Mouse (Mus musculus) layer of hippocampus, adult 2 months (tissue): ENCODE measurements around the gene Arhgap9. TPM values are rescaled to one million over a fixed set of nuclear protein-coding genes. Genes with fewer than 3 reads are reported as not detected.
"Not testable (repeated sequence)": the region's sequence is repeated elsewhere in the genome, so short reads cannot be mapped to it uniquely, and the experiment has no call there.

ENCODE experiments used
- DNase-seq, 2 experiments: peaks; one replicate each; pipeline ENCODE4 v3.0.0; 2022; ENCODE audit warnings: low spot score in 2 of 2
- H3K27ac ChIP-seq: fragments of 200-600 bp; 2 replicates; pipeline ENCODE4 v1.8.1; 2022
- H3K4me3 ChIP-seq: fragments of 200-600 bp; 2 replicates; pipeline ENCODE4 v1.8.1; 2022; ENCODE audit warnings: mild to moderate bottlenecking
- CTCF ChIP-seq: fragments of 200-600 bp; conservative IDR thresholded peaks from 2 replicates; pipeline ENCODE4 v1.8.1; 2022; ENCODE audit warnings: antibody characterized with exemption, mild to moderate bottlenecking, moderate library complexity
- total RNA-seq, 2 experiments: library from RNA; stranded (reverse); gene quantifications; 2 replicates each; pipeline ENCODE4 v1.2.3; 2021

Arhgap9 gene
- total RNA-seq, 2 experiments from 2014 or later, result 0.56 to 0.79 TPM

DNA sequence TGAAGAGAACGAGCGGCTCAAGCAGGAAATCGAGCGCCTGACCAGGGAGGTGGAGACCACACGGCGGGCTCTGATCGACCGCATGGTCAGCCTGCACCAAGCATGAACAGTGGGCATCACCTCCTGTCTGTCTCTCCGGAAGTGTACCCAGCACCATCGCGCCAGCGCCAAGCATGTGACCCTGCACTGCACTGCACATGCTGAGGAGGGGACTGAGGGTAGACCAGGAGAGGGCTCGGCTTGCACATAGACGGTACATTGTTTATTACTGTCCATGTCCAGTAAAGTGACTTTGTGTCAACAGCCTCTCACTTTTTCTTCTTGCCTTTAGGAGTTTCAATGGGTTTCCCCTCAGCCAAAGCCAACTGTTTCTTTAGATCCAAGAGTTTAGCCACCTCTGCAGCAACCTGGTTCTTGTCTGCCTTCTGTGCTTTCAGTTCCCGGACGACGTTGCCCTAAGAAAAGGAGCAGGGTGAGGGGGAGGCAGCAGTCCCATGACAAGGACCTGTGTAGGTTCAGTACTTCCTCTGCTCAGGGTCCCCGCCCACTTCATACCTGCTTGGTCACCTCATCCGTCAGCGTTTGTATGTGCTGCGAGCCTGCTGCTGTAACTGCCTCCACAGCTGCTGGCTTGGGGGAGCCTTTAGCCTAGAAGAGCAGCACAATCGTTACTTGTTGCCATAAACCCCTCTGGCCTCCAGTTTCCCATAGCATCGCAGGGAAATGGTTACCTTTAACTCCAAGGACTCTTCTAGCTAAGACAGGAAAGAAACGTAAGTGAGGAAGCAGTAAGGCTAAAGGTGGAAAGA is 25.6 kb upstream of the Arhgap9 start:
- H3K4me3 ChIP-seq, result no peak overlapping the region
- DNase-seq, result no peak
- no peak overlapping the region for H3K27ac ChIP-seq
- no peak for TF ChIP-seq CTCF

DNA sequence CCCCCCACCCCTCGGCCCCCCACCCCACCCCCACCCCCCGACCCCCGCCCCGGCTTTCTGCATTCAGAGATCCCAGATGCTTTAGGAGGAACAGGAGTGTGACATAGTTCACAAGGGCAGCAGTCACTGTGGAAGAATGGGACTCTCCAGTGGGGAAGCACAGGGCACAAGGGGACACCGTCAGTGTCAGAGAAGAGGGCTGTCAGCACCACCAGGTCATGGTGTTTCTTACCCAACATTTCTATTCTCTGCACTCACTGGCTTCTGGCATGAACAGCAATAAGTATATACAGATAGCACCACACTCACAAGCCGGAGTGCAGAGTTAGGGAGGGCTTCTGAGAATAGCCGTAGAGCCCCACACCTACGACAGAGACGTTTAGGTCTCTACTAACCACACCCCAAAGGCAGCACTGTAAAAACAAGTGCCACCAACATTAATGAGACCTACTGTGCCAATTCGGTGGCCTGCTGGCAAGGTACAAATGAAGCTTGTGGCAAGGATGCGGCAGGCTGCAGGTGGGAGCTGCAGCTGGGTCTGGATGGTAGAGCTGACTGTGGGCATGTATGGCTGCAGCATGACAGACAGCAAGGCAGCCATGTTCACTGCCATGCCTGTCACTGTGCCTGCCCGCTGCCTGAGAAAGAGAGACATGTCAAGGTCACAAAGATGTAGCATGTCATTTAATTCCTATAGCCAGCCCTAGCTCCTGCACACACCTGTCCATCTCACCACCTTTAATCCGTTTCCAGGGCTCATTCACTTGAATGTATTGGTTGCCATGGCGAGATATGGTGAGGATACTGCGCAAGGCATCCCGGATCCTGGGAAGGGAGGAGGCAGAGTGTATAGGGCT is 24.5 kb upstream of the Arhgap9 start:
- DNase-seq, result no peak
- Histone ChIP-seq H3K27ac (no peak overlapping the region), H3K4me3 (no peak overlapping the region)
- TF ChIP-seq CTCF, result no peak

DNA sequence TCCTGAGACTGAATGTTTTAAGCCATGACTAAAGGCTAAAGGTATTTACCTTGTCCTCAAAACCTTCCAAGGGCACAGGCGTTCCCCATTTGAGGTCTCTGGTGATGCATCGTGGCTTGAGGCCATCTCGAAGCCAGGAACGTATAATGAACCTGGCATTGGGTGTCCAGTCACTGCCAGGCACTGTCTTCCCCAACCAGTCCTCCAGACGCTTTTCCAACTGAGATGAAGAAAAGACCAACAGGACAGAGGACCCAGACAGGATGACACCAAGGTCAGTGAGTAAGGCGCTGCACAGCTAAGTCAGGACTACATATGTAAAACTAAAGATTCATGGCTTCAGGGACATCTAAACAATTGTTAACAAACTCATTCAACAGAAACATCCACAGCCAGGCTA is 21.4 kb upstream of the Arhgap9 start:
- H3K27ac ChIP-seq, result no peak overlapping the region
- H3K4me3 ChIP-seq, result no peak overlapping the region
- no peak for DNase-seq
- no peak for TF ChIP-seq CTCF

DNA sequence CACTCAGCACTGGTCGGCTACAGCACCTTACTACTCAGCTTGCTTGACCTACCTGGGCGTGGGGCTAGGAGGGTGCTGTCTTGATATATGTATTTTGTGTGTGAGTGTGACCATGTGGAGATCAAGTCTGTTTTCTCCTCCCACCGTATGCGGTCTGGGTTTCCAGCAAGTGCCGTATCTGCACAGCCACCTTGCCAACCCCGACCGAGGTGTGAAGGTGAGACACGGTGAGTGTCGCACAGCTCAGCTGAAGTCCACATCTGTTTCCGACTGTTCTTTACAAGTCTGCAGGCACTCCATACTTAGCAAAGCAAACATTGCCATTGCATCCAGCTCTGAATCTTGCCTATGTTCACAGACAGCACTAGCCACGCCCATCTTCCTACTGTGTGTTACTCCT is 18.6 kb upstream of the Arhgap9 start:
- H3K27ac ChIP-seq, result no peak overlapping the region
- no peak for DNase-seq
- no peak overlapping the region for H3K4me3 ChIP-seq
- TF ChIP-seq CTCF, result no peak

DNA sequence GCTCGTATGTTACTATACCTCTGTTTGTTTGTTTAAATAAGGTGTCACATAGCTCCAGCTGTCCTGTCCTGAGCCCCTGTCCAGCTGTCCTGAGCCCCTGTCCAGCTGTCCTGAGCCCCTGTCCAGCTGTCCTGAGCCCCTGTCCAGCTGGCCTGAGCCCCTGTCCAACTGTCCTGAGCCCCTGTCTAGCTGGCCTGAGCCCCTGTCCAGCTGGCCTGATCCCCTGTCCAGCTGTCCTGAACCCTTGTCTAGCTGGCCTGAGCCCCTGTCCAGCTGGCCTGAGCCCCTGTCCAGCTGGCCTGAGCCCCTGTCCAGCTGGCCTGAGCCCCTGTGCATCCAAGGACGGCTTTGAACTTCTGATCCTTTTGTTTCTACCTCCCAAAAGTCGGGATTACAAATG is 12.6 kb upstream of the Arhgap9 start:
- not testable (repeated sequence) for H3K4me3 ChIP-seq, DNase-seq

DNA sequence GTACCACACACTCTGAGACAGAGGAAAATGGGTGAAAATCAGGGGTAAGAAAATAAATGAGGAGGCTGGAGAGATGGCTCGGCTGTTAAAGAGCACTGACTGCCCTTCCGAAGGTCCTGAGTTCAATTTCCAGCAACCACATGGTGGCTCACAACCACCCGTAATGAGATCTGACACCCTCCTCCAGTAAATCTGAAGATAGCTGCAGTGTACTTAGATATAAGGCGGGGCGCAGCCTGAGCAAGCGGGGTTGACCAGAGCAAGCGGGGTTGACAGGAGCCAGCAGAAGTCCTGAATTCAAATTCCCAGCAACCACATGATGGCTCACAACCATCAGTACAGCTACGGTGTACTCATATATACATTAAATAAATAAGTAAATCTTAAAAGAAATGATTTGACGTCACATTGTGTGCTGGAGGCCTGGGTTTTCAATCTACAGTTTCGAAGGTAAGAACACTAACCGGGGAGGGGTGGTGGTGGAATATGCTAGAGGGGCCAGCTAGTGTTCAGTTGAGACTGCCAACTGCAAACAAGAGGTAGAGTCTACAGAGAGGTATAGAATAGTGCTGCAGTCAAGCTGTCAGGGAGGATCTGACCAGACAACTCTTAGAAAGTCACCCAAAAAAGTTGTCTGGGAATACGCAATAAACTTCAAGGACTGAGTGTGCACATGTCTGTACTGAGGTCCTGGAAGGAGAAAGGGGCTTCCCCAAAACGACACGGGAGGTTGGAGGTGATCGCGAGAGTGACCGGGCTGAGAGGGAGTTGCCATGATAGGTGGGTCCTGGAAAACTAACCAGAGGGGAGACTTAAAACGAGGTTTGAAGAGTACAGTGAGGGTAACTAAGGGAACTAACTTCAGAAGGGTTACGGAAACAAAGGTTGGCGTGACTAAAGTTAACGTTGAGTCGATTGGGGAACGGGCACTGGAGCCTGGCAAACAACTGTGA is 11.0 kb upstream of the Arhgap9 start:
- peak overlapping the region; percentile 78 for H3K27ac ChIP-seq
- TF ChIP-seq CTCF, result no peak
- peak overlapping the region; percentile 90 for H3K4me3 ChIP-seq
- no peak for DNase-seq

More for the DNA sequence above, 12.6 kb upstream of the Arhgap9 start:
- not testable (repeated sequence) for H3K27ac ChIP-seq

DNA sequence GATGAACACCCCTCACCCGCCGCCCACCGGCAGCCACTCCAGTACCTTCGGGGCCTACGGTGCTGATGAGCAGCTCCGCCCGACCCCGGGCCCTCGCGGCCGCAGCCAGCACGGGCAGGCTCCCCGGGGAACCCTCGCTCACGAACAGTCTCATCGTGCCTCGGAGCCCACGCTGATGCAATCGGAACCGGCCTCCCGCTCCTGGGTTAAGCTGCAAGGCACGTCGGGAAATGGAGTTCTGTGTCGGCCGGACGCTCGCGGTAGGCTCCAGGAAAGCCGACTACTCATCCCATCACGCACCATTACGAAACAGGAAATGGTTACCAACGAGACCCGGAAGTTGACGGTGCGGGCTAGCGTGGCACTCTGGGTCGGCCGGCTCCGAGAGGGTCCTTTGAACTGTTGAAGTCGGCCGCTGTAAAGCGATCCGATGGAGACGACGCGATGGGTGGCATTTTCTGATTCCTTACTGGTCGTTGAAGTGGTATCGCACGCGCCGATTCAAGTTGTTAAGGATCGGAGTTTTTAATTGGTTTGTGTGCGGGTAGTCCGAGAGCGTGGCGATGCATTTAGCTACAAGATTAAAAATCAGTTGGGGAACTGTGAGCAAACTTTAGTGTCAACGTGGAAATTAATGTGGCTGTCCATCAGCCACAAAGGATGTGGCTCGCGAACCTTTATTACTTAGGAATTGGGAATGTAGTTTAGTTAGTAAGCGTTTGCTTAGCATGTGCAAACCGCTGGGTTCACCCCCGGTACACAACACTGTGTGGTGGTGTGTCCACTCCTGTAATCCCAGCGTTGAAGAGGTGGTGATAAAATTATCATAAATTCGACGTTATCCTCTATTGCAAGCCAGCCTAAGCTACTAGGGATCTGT is 10.0 kb upstream of the Arhgap9 start, which contains the start of gene Mars:
Gene Mars, minus strand, starts transcription at position 311 of the 880 bp plus-strand sequence.
- peak within 1 kb of the TSS; percentile 90 for H3K4me3 ChIP-seq
- DNase-seq, result peak; percentile 93 to 97
- TF ChIP-seq CTCF, result no peak
- peak within 1 kb of the TSS; percentile 78 for H3K27ac ChIP-seq

DNA sequence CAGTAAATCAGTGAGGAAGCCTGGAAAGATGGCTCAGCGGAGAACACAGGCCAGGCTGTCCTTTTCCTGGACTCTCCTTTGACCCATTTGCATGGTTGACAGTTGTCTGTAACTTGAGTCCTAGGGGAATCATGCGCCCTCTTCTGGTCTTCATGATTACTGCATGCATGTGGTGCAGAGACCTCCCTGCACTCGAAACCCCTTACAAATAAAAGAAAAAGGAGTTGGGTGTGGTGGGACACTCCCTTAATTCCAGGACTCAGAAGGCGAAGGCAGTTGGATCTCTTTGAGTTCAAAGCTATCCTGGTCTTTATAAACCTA is 9.4 kb upstream of the Arhgap9 start:
- H3K4me3 ChIP-seq, result peak overlapping the region; percentile 90
- peak; percentile 80 to 81 for DNase-seq
- peak overlapping the region; percentile 78 for H3K27ac ChIP-seq
- peak; percentile 97 for TF ChIP-seq CTCF

DNA sequence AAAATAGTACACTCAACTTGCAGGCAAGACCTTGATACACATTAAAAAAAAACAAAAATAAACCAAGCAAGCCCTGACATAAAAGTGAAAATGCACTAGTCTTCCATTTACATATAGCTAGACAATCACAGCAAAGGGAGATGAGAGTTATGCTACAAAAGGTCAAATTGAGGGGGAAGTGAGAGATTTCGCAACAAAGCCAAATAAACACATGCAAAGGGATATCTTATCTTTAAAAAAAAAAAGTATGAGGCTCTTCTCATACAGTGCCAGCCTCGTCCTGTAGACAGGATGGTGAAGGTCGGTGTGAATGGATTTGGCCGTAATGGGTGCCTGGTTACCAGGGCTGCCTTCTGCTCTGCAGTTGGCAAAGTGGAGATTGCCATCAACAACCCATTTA is 8.9 kb upstream of the Arhgap9 start:
- TF ChIP-seq CTCF, result no peak
- no peak for DNase-seq
- no peak overlapping the region for H3K4me3 ChIP-seq
- no peak overlapping the region for H3K27ac ChIP-seq

DNA sequence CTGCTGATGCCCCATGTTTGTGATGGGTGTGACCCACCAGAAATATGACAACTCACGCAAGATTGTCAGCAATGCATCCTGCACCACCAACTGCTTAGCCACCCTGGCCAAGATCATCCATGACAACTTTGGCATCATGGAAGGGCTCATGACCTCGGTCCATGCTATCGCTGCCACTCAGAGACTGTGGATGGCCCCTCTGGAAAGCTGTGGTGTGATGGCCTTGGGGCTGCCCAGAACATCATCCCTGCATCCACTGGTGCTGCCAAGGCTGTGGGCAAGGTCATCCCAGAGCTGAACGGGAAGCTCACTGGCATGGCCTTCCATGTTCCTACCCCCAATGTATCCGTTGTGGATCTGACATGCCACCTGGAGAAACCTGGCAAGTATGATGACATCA is 8.2 kb upstream of the Arhgap9 start:
- not testable (repeated sequence) for H3K4me3 ChIP-seq, H3K27ac ChIP-seq, DNase-seq

DNA sequence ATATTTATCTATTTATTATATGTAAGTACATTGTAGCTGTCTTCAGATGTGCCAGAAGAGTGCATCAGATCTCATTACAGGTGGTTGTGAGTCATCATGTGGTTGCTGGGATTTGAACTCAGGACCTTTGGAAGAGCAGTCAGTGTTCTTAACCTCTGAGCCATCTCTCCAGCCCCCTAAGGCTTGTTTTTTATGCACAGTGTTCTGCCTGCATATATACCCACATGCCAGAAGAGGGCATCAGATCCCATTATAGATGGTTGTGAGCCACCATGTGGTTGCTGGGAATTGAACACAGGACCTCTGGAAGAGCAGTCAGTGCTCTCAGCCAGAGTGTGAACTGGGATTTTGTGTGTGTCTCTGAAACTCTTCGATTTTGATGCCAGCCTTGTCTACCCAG is 6.8 kb upstream of the Arhgap9 start:
- H3K27ac ChIP-seq, H3K4me3 ChIP-seq, DNase-seq: not testable (repeated sequence)
- peak; percentile 22 for TF ChIP-seq CTCF

DNA sequence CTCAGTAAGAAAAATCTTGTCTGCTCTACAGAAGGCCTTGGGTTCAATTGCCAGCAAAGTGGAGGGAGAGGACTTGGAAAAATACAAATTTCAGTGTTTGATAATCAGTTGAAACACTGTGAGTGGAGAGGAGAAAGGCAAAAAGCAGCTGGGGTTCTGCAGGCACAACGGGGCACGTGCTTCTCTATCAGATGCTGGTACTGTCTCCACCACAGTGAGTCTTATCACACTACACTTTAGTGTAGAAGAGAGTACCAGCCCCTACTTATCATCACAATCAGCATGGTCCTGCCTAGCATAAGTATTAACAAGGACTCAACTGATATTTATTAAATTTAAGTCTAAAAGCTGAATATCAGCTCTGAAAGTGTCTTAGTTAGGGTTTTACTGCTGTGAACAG is 4.5 kb upstream of the Arhgap9 start:
- no peak for TF ChIP-seq CTCF
- Histone ChIP-seq H3K4me3 (no peak overlapping the region), H3K27ac (no peak overlapping the region)
- DNase-seq, result no peak
